Mouse (Mus musculus): ENCODE measurements at regions not wholly inside any gene's neighbourhood (a gene's known extent, or its start where the extent isn't known, plus 50 kb on each side); places are given as distances from the start of the nearest gene placed in this dataset.

GRCm38 (mm10) chr12:59786831-59787230, 567.3 kb upstream of the Fbxo33 start:
- ATAC-seq (ENCODE audit: low read depth) (no peak), DNase-seq (ENCODE audit: low spot score) (no peak)
- Histone ChIP-seq H3K9me3 (ENCODE audit: control insufficient read depth, low read length) (no peaks in the 10 kb centered on the region), H3K27ac (replicated peaks; ENCODE audit: low read depth, low read length) (no peak overlapping the region), H3K4me2 (ENCODE audit: low read depth, low read length) (no peak overlapping the region), H3K27me3 (replicated peaks; ENCODE audit: control insufficient read depth, insufficient read depth, low read length) (no peaks in the 10 kb centered on the region), H3K9ac (ENCODE audit: low read depth, low read length) (no peak overlapping the region), H3K36me3 (ENCODE audit: control insufficient read depth, insufficient read depth, low read length) (no peaks in the 10 kb centered on the region), H3K4me3 (ENCODE audit: low read depth, low read length) (no peak overlapping the region), H3K4me1 (ENCODE audit: control insufficient read depth, insufficient read depth, low read length) (no peaks in the 10 kb centered on the region)
- 66% methylated on average over 4 of the region's 4 CpGs for WGBS

- no peak overlapping the region for H3K27ac ChIP-seq (replicated peaks; ENCODE audit: low read depth, low read length)
- H3K9ac ChIP-seq (ENCODE audit: low read depth, low read length) = no peak overlapping the region
- no peaks in the 10 kb centered on the region for H3K4me1 ChIP-seq (ENCODE audit: control insufficient read depth, insufficient read depth, low read length)
- DNase-seq (ENCODE audit: low spot score) (no peak), ATAC-seq (ENCODE audit: low read depth) (no peak)
- H3K9me3 ChIP-seq (ENCODE audit: control insufficient read depth, low read length) = no peaks in the 10 kb centered on the region
- WGBS = 77% methylated on average over 1 of the region's 1 CpGs
- no peaks in the 10 kb centered on the region for H3K27me3 ChIP-seq (replicated peaks; ENCODE audit: control insufficient read depth, insufficient read depth, low read length)
- no peak overlapping the region for H3K4me3 ChIP-seq (ENCODE audit: low read depth, low read length)
- H3K36me3 ChIP-seq (ENCODE audit: control insufficient read depth, insufficient read depth, low read length) = no peaks in the 10 kb centered on the region
- H3K4me2 ChIP-seq (ENCODE audit: low read depth, low read length) = no peak overlapping the region
Measured at GRCm38 (mm10) chr12:59770980-59771379, 551.5 kb upstream of the Fbxo33 start.

- Histone ChIP-seq H3K4me3 (ENCODE audit: low read depth, low read length) (no peak overlapping the region), H3K4me2 (ENCODE audit: low read depth, low read length) (no peak overlapping the region), H3K9me3 (ENCODE audit: control insufficient read depth, low read length) (no peaks in the 10 kb centered on the region), H3K27ac (replicated peaks; ENCODE audit: low read depth, low read length) (no peak overlapping the region), H3K36me3 (ENCODE audit: control insufficient read depth, insufficient read depth, low read length) (no peaks in the 10 kb centered on the region), H3K9ac (ENCODE audit: low read depth, low read length) (no peak overlapping the region), H3K4me1 (ENCODE audit: control insufficient read depth, insufficient read depth, low read length) (no peaks in the 10 kb centered on the region), H3K27me3 (replicated peaks; ENCODE audit: control insufficient read depth, insufficient read depth, low read length) (no peaks in the 10 kb centered on the region)
- 75% methylated on average over 1 of the region's 1 CpGs for WGBS
- DNase-seq (ENCODE audit: low spot score) = no peak
- ATAC-seq (ENCODE audit: low read depth) = no peak
Measured at GRCm38 (mm10) chr12:59762260-59762659, 542.7 kb upstream of the Fbxo33 start.

- H3K4me2 ChIP-seq (ENCODE audit: low read depth, low read length) = no peak overlapping the region
- H3K9ac ChIP-seq (ENCODE audit: low read depth, low read length) = no peak overlapping the region
- H3K36me3 ChIP-seq (ENCODE audit: control insufficient read depth, insufficient read depth, low read length) = no peaks in the 10 kb centered on the region
- H3K27me3 ChIP-seq (replicated peaks; ENCODE audit: control insufficient read depth, insufficient read depth, low read length) = no peaks in the 10 kb centered on the region
- no peaks in the 10 kb centered on the region for H3K9me3 ChIP-seq (ENCODE audit: control insufficient read depth, low read length)
- no peaks in the 10 kb centered on the region for H3K4me1 ChIP-seq (ENCODE audit: control insufficient read depth, insufficient read depth, low read length)
- no peak overlapping the region for H3K27ac ChIP-seq (replicated peaks; ENCODE audit: low read depth, low read length)
- no peak for DNase-seq (ENCODE audit: low spot score)
- no peak for ATAC-seq (ENCODE audit: low read depth)
- WGBS = 55% methylated on average over 2 of the region's 2 CpGs
- no peak overlapping the region for H3K4me3 ChIP-seq (ENCODE audit: low read depth, low read length)
Measured at GRCm38 (mm10) chr12:59744768-59745167, 525.2 kb upstream of the Fbxo33 start.

GRCm38 (mm10) chr12:59743211-59743610, 523.7 kb upstream of the Fbxo33 start:
- no peaks in the 10 kb centered on the region for H3K36me3 ChIP-seq (ENCODE audit: control insufficient read depth, insufficient read depth, low read length)
- no peak overlapping the region for H3K27ac ChIP-seq (replicated peaks; ENCODE audit: low read depth, low read length)
- H3K27me3 ChIP-seq (replicated peaks; ENCODE audit: control insufficient read depth, insufficient read depth, low read length) = no peaks in the 10 kb centered on the region
- DNase-seq (ENCODE audit: low spot score) (no peak), ATAC-seq (ENCODE audit: low read depth) (no peak)
- no peak overlapping the region for H3K9ac ChIP-seq (ENCODE audit: low read depth, low read length)
- no peaks in the 10 kb centered on the region for H3K9me3 ChIP-seq (ENCODE audit: control insufficient read depth, low read length)
- H3K4me3 ChIP-seq (ENCODE audit: low read depth, low read length) = no peak overlapping the region
- no peaks in the 10 kb centered on the region for H3K4me1 ChIP-seq (ENCODE audit: control insufficient read depth, insufficient read depth, low read length)
- WGBS = 87% methylated on average over 11 of the region's 11 CpGs
- no peak overlapping the region for H3K4me2 ChIP-seq (ENCODE audit: low read depth, low read length)

GRCm38 (mm10) chr12:59724951-59725350, 505.4 kb upstream of the Fbxo33 start:
- DNase-seq (ENCODE audit: low spot score) (peak; percentile 61), ATAC-seq (ENCODE audit: low read depth) (no peak)
- WGBS = 59% methylated on average over 1 of the region's 1 CpGs
- no peak overlapping the region for H3K9ac ChIP-seq (ENCODE audit: low read depth, low read length)
- no peak overlapping the region for H3K4me3 ChIP-seq (ENCODE audit: low read depth, low read length)
- H3K36me3 ChIP-seq (ENCODE audit: control insufficient read depth, insufficient read depth, low read length) = no peaks in the 10 kb centered on the region
- no peak overlapping the region; the same call in 1 of the 2 replicates for H3K27ac ChIP-seq (replicated peaks; ENCODE audit: low read depth, low read length)
- no peaks in the 10 kb centered on the region for H3K9me3 ChIP-seq (ENCODE audit: control insufficient read depth, low read length)
- no peaks in the 10 kb centered on the region for H3K27me3 ChIP-seq (replicated peaks; ENCODE audit: control insufficient read depth, insufficient read depth, low read length)
- no peaks in the 10 kb centered on the region for H3K4me1 ChIP-seq (ENCODE audit: control insufficient read depth, insufficient read depth, low read length)
- no peak overlapping the region for H3K4me2 ChIP-seq (ENCODE audit: low read depth, low read length)

- Histone ChIP-seq H3K4me3 (ENCODE audit: low read depth, low read length) (no peak overlapping the region), H3K36me3 (ENCODE audit: control insufficient read depth, insufficient read depth, low read length) (no peaks in the 10 kb centered on the region), H3K27ac (replicated peaks; ENCODE audit: low read depth, low read length) (no peak overlapping the region), H3K4me1 (ENCODE audit: control insufficient read depth, insufficient read depth, low read length) (no peaks in the 10 kb centered on the region), H3K4me2 (ENCODE audit: low read depth, low read length) (no peak overlapping the region), H3K9me3 (ENCODE audit: control insufficient read depth, low read length) (no peaks in the 10 kb centered on the region), H3K9ac (ENCODE audit: low read depth, low read length) (no peak overlapping the region), H3K27me3 (replicated peaks; ENCODE audit: control insufficient read depth, insufficient read depth, low read length) (no peaks in the 10 kb centered on the region)
- ATAC-seq (ENCODE audit: low read depth) = no peak
- 72% methylated on average over 6 of the region's 6 CpGs for WGBS
- DNase-seq (ENCODE audit: low spot score) = no peak
Measured at GRCm38 (mm10) chr12:59722471-59723182, 503.1 kb upstream of the Fbxo33 start.

GRCm38 (mm10) chr12:59713216-59713615, 493.7 kb upstream of the Fbxo33 start:
- H3K36me3 ChIP-seq (ENCODE audit: control insufficient read depth, insufficient read depth, low read length) = no peaks in the 10 kb centered on the region
- no peaks in the 10 kb centered on the region for H3K4me1 ChIP-seq (ENCODE audit: control insufficient read depth, insufficient read depth, low read length)
- no peak overlapping the region for H3K4me3 ChIP-seq (ENCODE audit: low read depth, low read length)
- WGBS = 80% methylated on average over 3 of the region's 3 CpGs
- no peak for DNase-seq (ENCODE audit: low spot score)
- no peak overlapping the region for H3K4me2 ChIP-seq (ENCODE audit: low read depth, low read length)
- ATAC-seq (ENCODE audit: low read depth) = no peak
- H3K9me3 ChIP-seq (ENCODE audit: control insufficient read depth, low read length) = no peaks in the 10 kb centered on the region
- H3K9ac ChIP-seq (ENCODE audit: low read depth, low read length) = no peak overlapping the region
- no peaks in the 10 kb centered on the region for H3K27me3 ChIP-seq (replicated peaks; ENCODE audit: control insufficient read depth, insufficient read depth, low read length)
- no peak overlapping the region for H3K27ac ChIP-seq (replicated peaks; ENCODE audit: low read depth, low read length)

- Histone ChIP-seq H3K9me3 (ENCODE audit: control insufficient read depth, low read length) (no peaks in the 10 kb centered on the region), H3K4me3 (ENCODE audit: low read depth, low read length) (no peak overlapping the region), H3K4me2 (ENCODE audit: low read depth, low read length) (no peak overlapping the region), H3K4me1 (ENCODE audit: control insufficient read depth, insufficient read depth, low read length) (no peaks in the 10 kb centered on the region), H3K9ac (ENCODE audit: low read depth, low read length) (no peak overlapping the region), H3K27me3 (replicated peaks; ENCODE audit: control insufficient read depth, insufficient read depth, low read length) (no peaks in the 10 kb centered on the region), H3K36me3 (ENCODE audit: control insufficient read depth, insufficient read depth, low read length) (no peaks in the 10 kb centered on the region), H3K27ac (replicated peaks; ENCODE audit: low read depth, low read length) (no peak overlapping the region)
- no peak for DNase-seq (ENCODE audit: low spot score)
- 83% methylated on average over 2 of the region's 2 CpGs for WGBS
- ATAC-seq (ENCODE audit: low read depth) = no peak
Measured at GRCm38 (mm10) chr12:59683235-59683634, 463.7 kb upstream of the Fbxo33 start.

Data from embryonic facial prominence, embryonic 14.5 days (tissue).